Mouse (Mus musculus): ENCODE measurements around the gene Acer1.

DNA sequence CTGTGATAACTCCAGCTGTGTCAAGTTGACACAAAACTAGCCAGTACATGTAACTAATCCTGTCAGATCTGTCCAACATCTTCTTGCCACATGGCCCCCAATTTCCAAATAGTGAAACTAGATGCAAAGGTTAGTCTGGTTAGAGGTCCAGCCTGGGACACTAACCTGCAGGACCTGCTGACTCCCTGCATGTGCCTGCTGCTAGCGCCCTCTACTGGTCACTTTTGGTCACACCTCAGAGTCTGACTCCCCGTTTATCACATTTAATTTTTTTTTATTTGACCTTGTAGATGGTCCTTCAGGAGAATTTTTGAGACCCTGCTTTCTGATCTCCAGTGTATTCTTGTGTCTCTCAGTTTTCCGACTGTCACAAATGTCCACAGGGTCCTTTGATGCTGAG lies 31.0 kb downstream of the Acer1 start:
- no peak for TF ChIP-seq USF1 (IDR thresholded peaks at IDR 0.05; ENCODE audit: low read depth)
- no peak for TF ChIP-seq MYOG (IDR thresholded peaks at IDR 0.05; ENCODE audit: control insufficient read depth, extremely low read depth, insufficient read length)
- TF ChIP-seq FOSL1 (IDR thresholded peaks at IDR 0.05; ENCODE audit: insufficient read depth, low read length, poor library complexity, severe bottlenecking), result no peak
- peak; percentile 55 for TF ChIP-seq CTCF (IDR thresholded peaks at IDR 0.05; ENCODE audit: control insufficient read depth, insufficient read depth, insufficient read length)
- no peak for TF ChIP-seq MAX (IDR thresholded peaks at IDR 0.05)

All from C2C12 (cell line).